Mouse (Mus musculus) myocyte (in vitro differentiated cells): ENCODE data around the gene Kif4.

Source experiments
- MAX ChIP-seq: IDR thresholded peaks from one replicate; pipeline ENCODE4 v1.6.1; 2011; ENCODE audit warnings: low read depth, mild to moderate bottlenecking, control low read depth
- MYOD1 ChIP-seq, 3 experiments: IDR thresholded peaks; one replicate each; pipeline ENCODE4 v1.6.1; 2011; ENCODE audit warnings: control low read depth in 2 of 3, low read depth in 2 of 3, mild to moderate bottlenecking in 2 of 3, moderate library complexity in 1 of 3; ENCODE audit not compliant: insufficient read length in 2 of 3, control insufficient read depth in 1 of 3
- POLR2A ChIP-seq: IDR thresholded peaks from one replicate; pipeline ENCODE4 v1.6.1; 2011; ENCODE audit warnings: low read depth, mild to moderate bottlenecking, control low read depth, moderate library complexity; ENCODE audit not compliant: insufficient read length
- POLR2AphosphoS2 ChIP-seq: IDR thresholded peaks from one replicate; pipeline ENCODE4 v1.6.1; 2011; ENCODE audit warnings: low read depth, control low read depth; ENCODE audit not compliant: insufficient read length
- SRF ChIP-seq: IDR thresholded peaks from one replicate; pipeline ENCODE4 v1.6.1; 2011; ENCODE audit warnings: low read depth; ENCODE audit not compliant: control insufficient read depth, insufficient read length
- TCF12 ChIP-seq: IDR thresholded peaks from one replicate; pipeline ENCODE4 v1.6.1; 2011; ENCODE audit warnings: mild to moderate bottlenecking, control low read depth; ENCODE audit not compliant: poor library complexity, insufficient read depth, severe bottlenecking

GRCm38 (mm10) chrX:100625546-100625801, at the start of gene Kif4:
- TF ChIP-seq POLR2A = no peak
- TF ChIP-seq POLR2AphosphoS2 = no peak
- no peak for TF ChIP-seq TCF12
- no peak for TF ChIP-seq MYOD1 (IDR thresholded peaks at IDR 0.05; ENCODE audit: control insufficient read depth in 1 of 3, insufficient read length in 2 of 3, low read depth in 2 of 3)
- no peak for TF ChIP-seq MAX
- TF ChIP-seq SRF = no peak
